Mouse (Mus musculus): ENCODE data around the gene Arl6ip1. TPM values are rescaled to one million over a fixed set of nuclear protein-coding genes. Genes with fewer than 3 reads are reported as not detected.

Arl6ip1 gene
- polyA plus RNA-seq, 1 experiment from 2014 or later, result 483 TPM

DNA sequence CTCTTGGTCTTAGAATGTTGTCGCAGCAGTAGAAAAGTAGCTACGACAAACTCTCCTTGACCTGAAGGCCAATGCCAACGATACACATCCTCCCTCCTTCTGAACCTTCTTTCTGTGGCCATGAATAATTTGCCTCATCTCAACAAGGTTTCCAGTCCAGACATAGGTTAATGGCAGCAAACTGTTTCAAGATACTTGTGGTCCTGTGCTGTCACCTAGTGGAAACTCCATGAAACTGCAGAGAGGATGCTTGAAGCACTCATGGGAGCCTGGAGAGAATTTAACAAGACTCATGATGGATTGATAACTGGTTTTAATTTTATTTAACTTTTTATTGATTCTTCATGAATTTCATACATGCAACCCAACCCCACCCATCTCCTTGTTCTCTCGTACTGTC lies 27.2 kb downstream of the Arl6ip1 start:
- 53% methylated on average over 4 of the region's 4 CpGs for WGBS
- H3K27me3 ChIP-seq (ENCODE audit: control insufficient read depth, insufficient read depth, low read length), result no peaks in the 10 kb centered on the region
- DNase-seq (ENCODE audit: low spot score) (peak; percentile 84), ATAC-seq (replicated peaks; ENCODE audit: insufficient number of reproducible peaks, low FRiP score, low TSS enrichment, low read depth) (no peak)
- H3K27ac ChIP-seq (replicated peaks; ENCODE audit: low read depth, low read length), result no peak overlapping the region
- no peak overlapping the region for H3K9ac ChIP-seq (replicated peaks; ENCODE audit: low read length)
- no peaks in the 10 kb centered on the region for H3K9me3 ChIP-seq (replicated peaks; ENCODE audit: control insufficient read depth, low read length)
- peaks cover 6% of the 10 kb centered on the region for H3K36me3 ChIP-seq (replicated peaks; ENCODE audit: control insufficient read depth, insufficient read depth, low read depth, low read length)
- H3K4me2 ChIP-seq (ENCODE audit: low read depth, low read length), result no peak overlapping the region
- no peaks in the 10 kb centered on the region for H3K4me1 ChIP-seq (ENCODE audit: control insufficient read depth, insufficient read depth, low read length)
- no peak overlapping the region for H3K4me3 ChIP-seq (ENCODE audit: low read depth, low read length)

- Histone ChIP-seq H3K4me1 (ENCODE audit: control insufficient read depth, insufficient read depth, low read length) (no peaks in the 10 kb centered on the region), H3K27ac (replicated peaks; ENCODE audit: low read depth, low read length) (no peak overlapping the region), H3K4me2 (ENCODE audit: low read depth, low read length) (no peak overlapping the region), H3K9ac (replicated peaks; ENCODE audit: low read length) (no peak overlapping the region), H3K36me3 (replicated peaks; ENCODE audit: control insufficient read depth, insufficient read depth, low read depth, low read length) (no peaks in the 10 kb centered on the region), H3K9me3 (replicated peaks; ENCODE audit: control insufficient read depth, low read length) (no peaks in the 10 kb centered on the region), H3K4me3 (ENCODE audit: low read depth, low read length) (no peak overlapping the region), H3K27me3 (ENCODE audit: control insufficient read depth, insufficient read depth, low read length) (no peaks in the 10 kb centered on the region)
- WGBS, result 72% methylated on average over 7 of the region's 7 CpGs
- ATAC-seq (replicated peaks; ENCODE audit: insufficient number of reproducible peaks, low FRiP score, low TSS enrichment, low read depth), result no peak
- no peak for DNase-seq (ENCODE audit: low spot score)
Observed at GRCm38 (mm10) chr7:118097615-118098014, 31.8 kb downstream of the Arl6ip1 start.

DNA sequence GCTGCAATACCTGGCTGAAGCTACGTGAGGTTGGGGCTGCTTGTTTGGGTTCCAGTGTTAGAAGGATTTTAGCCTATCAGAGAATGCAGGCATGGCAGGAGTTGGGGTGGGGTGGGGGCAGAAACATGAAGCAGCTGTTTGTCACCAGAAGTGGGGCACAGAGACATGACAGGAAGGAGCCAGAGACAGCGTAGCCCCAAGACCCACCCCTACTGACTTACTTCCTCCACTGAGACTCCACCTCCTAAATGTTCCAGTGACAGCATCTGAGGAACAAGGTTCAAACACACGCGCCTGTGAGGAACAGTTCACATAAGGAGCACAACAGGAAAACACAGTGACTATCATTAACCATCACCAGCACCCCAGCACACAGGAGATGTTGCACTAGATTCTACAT lies 49.5 kb downstream of the Arl6ip1 start:
- no peaks in the 10 kb centered on the region for H3K27me3 ChIP-seq (ENCODE audit: control insufficient read depth, insufficient read depth, low read length)
- H3K27ac ChIP-seq (replicated peaks; ENCODE audit: low read depth, low read length), result no peak overlapping the region
- no peak overlapping the region for H3K4me2 ChIP-seq (ENCODE audit: low read depth, low read length)
- H3K36me3 ChIP-seq (replicated peaks; ENCODE audit: control insufficient read depth, insufficient read depth, low read depth, low read length), result no peaks in the 10 kb centered on the region
- ATAC-seq (replicated peaks; ENCODE audit: insufficient number of reproducible peaks, low FRiP score, low TSS enrichment, low read depth), result no peak
- H3K9ac ChIP-seq (replicated peaks; ENCODE audit: low read length), result no peak overlapping the region
- 80% methylated on average over 4 of the region's 4 CpGs for WGBS
- DNase-seq (ENCODE audit: low spot score), result no peak
- H3K4me3 ChIP-seq (ENCODE audit: low read depth, low read length), result no peak overlapping the region
- no peaks in the 10 kb centered on the region for H3K9me3 ChIP-seq (replicated peaks; ENCODE audit: control insufficient read depth, low read length)
- H3K4me1 ChIP-seq (ENCODE audit: control insufficient read depth, insufficient read depth, low read length), result no peaks in the 10 kb centered on the region

DNA sequence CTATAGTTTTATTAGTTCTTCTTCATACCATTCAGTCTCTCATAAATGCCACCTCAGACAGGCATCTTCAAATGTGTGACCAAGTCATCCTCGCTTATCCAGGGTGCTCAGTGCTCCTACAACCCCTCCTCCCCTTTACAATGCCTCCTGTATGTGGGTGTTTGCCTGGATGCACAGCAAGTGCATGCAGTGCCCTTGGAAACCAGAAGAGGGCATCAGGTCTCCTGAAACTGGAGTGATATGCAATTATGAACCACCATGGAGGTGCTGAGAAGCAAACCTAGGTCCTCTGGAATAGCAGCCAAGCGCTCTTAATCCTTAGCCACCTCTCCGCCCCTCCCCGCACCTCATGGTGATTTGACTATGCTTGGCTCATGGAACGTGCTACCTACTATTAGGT lies 50.4 kb downstream of the Arl6ip1 start:
- H3K4me2 ChIP-seq (ENCODE audit: low read depth, low read length), result no peak overlapping the region
- no peak for ATAC-seq (replicated peaks; ENCODE audit: insufficient number of reproducible peaks, low FRiP score, low TSS enrichment, low read depth)
- H3K27ac ChIP-seq (replicated peaks; ENCODE audit: low read depth, low read length), result no peak overlapping the region
- H3K9me3 ChIP-seq (replicated peaks; ENCODE audit: control insufficient read depth, low read length), result no peaks in the 10 kb centered on the region
- H3K27me3 ChIP-seq (ENCODE audit: control insufficient read depth, insufficient read depth, low read length), result no peaks in the 10 kb centered on the region
- H3K4me1 ChIP-seq (ENCODE audit: control insufficient read depth, insufficient read depth, low read length), result no peaks in the 10 kb centered on the region
- no peak overlapping the region for H3K4me3 ChIP-seq (ENCODE audit: low read depth, low read length)
- DNase-seq (ENCODE audit: low spot score), result no peak
- no peaks in the 10 kb centered on the region for H3K36me3 ChIP-seq (replicated peaks; ENCODE audit: control insufficient read depth, insufficient read depth, low read depth, low read length)
- WGBS, result 88% methylated on average over 5 of the region's 5 CpGs
- H3K9ac ChIP-seq (replicated peaks; ENCODE audit: low read length), result no peak overlapping the region

Other genes starting within 250 kb of the Arl6ip1 start
- gene Rps15a, start 13.5 kb downstream of the Arl6ip1 start, polyA plus RNA-seq (2014; fragmentation: Nextera tagmentation; extraction: Ambion mirVana), result 746 and 753 TPM in 2 replicates
- 17.6 and 18.7 TPM in 2 replicates for gene Smg1, start 114.0 kb upstream of the Arl6ip1 start, polyA plus RNA-seq (2014; fragmentation: Nextera tagmentation; extraction: Ambion mirVana)

Measured in embryonic facial prominence, embryonic 11.5 days (tissue).